Mouse (Mus musculus): Measurements from ENCODE around the gene Dpf1.

Dpf1 gene

GRCm38 (mm10) chr7:29313051-29313450 lies 9.3 kb downstream of the Dpf1 start:
- DNase-seq = no peak

GRCm38 (mm10) chr7:29313572-29314261 lies 10.0 kb downstream of the Dpf1 start:
- DNase-seq = no peak

- DNase-seq = no peak
Observed at GRCm38 (mm10) chr7:29314844-29315628, 11.3 kb downstream of the Dpf1 start.

GRCm38 (mm10) chr7:29316137-29316734 lies 12.5 kb downstream of the Dpf1 start:
- DNase-seq = no peak

- DNase-seq = peak; percentile 81
Observed at GRCm38 (mm10) chr7:29316976-29317375, 13.2 kb downstream of the Dpf1 start.

- peak; percentile 72 for DNase-seq
Observed at GRCm38 (mm10) chr7:29317558-29317957, 13.8 kb downstream of the Dpf1 start.

GRCm38 (mm10) chr7:29318115-29318911 lies 14.6 kb downstream of the Dpf1 start:
- DNase-seq = peak; percentile 67

GRCm38 (mm10) chr7:29319337-29320307 lies 15.9 kb downstream of the Dpf1 start:
- DNase-seq = no peak

GRCm38 (mm10) chr7:29327087-29327486 lies 23.3 kb downstream of the Dpf1 start:
- no peak for DNase-seq

GRCm38 (mm10) chr7:29328984-29329383 lies 25.2 kb downstream of the Dpf1 start:
- no peak for DNase-seq

- DNase-seq = no peak
Observed at GRCm38 (mm10) chr7:29334156-29334555, 30.4 kb downstream of the Dpf1 start.

- DNase-seq = no peak
Observed at GRCm38 (mm10) chr7:29335276-29335675, 31.5 kb downstream of the Dpf1 start.

- DNase-seq = no peak
Observed at GRCm38 (mm10) chr7:29335841-29336671, 32.3 kb downstream of the Dpf1 start.

- no peak for DNase-seq
Observed at GRCm38 (mm10) chr7:29336795-29337319, 33.1 kb downstream of the Dpf1 start.

GRCm38 (mm10) chr7:29337766-29338165 lies 34.0 kb downstream of the Dpf1 start:
- DNase-seq = no peak

- DNase-seq = no peak
Observed at GRCm38 (mm10) chr7:29338351-29338919, 34.7 kb downstream of the Dpf1 start.

- no peak for DNase-seq
Observed at GRCm38 (mm10) chr7:29338984-29339679, 35.4 kb downstream of the Dpf1 start.

GRCm38 (mm10) chr7:29340247-29340646 lies 36.5 kb downstream of the Dpf1 start:
- DNase-seq = no peak

- no peak for DNase-seq
Observed at GRCm38 (mm10) chr7:29340838-29341237, 37.1 kb downstream of the Dpf1 start.

- peak; percentile 45 for DNase-seq
Observed at GRCm38 (mm10) chr7:29341722-29342121, 38.0 kb downstream of the Dpf1 start.

All from right cerebral cortex, postnatal 14 days (tissue).